Mouse (Mus musculus) ES-E14 (cell line): ENCODE data around the gene Dab1. TPM values are rescaled to one million over a fixed set of nuclear protein-coding genes. Genes with fewer than 3 reads are reported as not detected.
A peak's percentile ranks its signal among the peaks of the same experiment; 100 is the strongest.

ENCODE experiments used
- DNase-seq: peaks from one replicate; pipeline ENCODE4 v3.0.0-alpha.2; 2013; ENCODE audit warnings: low read depth, low spot score
- H3K27ac ChIP-seq: 2 replicates; pipeline ENCODE4 v1.5.1; 2012; ENCODE audit warnings: low read depth, mild to moderate bottlenecking, low read length, moderate library complexity, mixed read lengths; ENCODE audit not compliant: poor library complexity, insufficient read depth, severe bottlenecking
- H3K36me3 ChIP-seq: 2 replicates; pipeline ENCODE4 v1.6.1; 2012; ENCODE audit warnings: mild to moderate bottlenecking, low read length, moderate library complexity, mixed read lengths; ENCODE audit not compliant: control insufficient read depth, poor library complexity, insufficient read depth, severe bottlenecking
- H3K4me1 ChIP-seq, 2 experiments: fragments of 150-350 bp in 1 of 2; sonication (generic) in 1 of 2; 2 replicates each; pipeline ENCODE4 v1.6.1; 2012; ENCODE audit warnings: low read length in 2 of 2, mild to moderate bottlenecking in 1 of 2, mixed read lengths in 1 of 2; ENCODE audit not compliant: control insufficient read depth in 2 of 2, insufficient read depth in 2 of 2, poor library complexity in 1 of 2
- H3K4me3 ChIP-seq, 2 experiments: fragments of 150-350 bp in 1 of 2; sonication (generic) in 1 of 2; 2 replicates each; pipeline ENCODE4 v1.5.1; 2012; ENCODE audit warnings: low read length in 2 of 2, low read depth in 1 of 2, mild to moderate bottlenecking in 1 of 2, mixed read lengths in 1 of 2; ENCODE audit not compliant: insufficient read depth in 1 of 2, poor library complexity in 1 of 2, severe bottlenecking in 1 of 2
- H3K9ac ChIP-seq: 2 replicates; pipeline ENCODE4 v1.6.1; 2012; ENCODE audit warnings: low read depth, mild to moderate bottlenecking, low read length, mixed read lengths; ENCODE audit not compliant: poor library complexity, insufficient read depth, severe bottlenecking
- H3K9me3 ChIP-seq: fragments of 150-350 bp; sonication (generic); 2 replicates; pipeline ENCODE4 v1.6.1; 2012; ENCODE audit warnings: low read depth, mild to moderate bottlenecking, low read length; ENCODE audit not compliant: control insufficient read depth, insufficient read depth
- CHD2 ChIP-seq: IDR thresholded peaks from 2 replicates; pipeline ENCODE4 v1.6.1; 2014; ENCODE audit warnings: mild to moderate bottlenecking, low read depth, low read length, inconsistent platforms
- HCFC1 ChIP-seq: IDR thresholded peaks from 2 replicates; pipeline ENCODE4 v1.6.1; 2012; ENCODE audit warnings: low read length, inconsistent platforms, borderline replicate concordance; ENCODE audit not compliant: insufficient read depth
- MAFK ChIP-seq: IDR thresholded peaks from 2 replicates; pipeline ENCODE4 v1.6.1; 2014; ENCODE audit warnings: mild to moderate bottlenecking, low read depth, low read length, inconsistent platforms; ENCODE audit not compliant: insufficient read depth
- ZC3H11A ChIP-seq: IDR thresholded peaks from 2 replicates; pipeline ENCODE4 v1.6.1; 2012; ENCODE audit warnings: low read depth, mild to moderate bottlenecking, inconsistent platforms, low read length, borderline replicate concordance
- ZNF384 ChIP-seq: IDR thresholded peaks from 2 replicates; pipeline ENCODE4 v1.6.1; 2012; ENCODE audit warnings: low read depth, low read length, inconsistent platforms
- in situ Hi-C, 2 experiments: fragments of 600-800 bp; cut with MboI; formaldehyde crosslinking; loops; one replicate each; pipeline ENCODE4 v1.15.1; 2025; ENCODE audit warnings: low sequenced_read_pairs in 2 of 2, inconsistent platforms in 1 of 2; ENCODE audit not compliant: unreplicated experiment in 2 of 2
- total RNA-seq: library from RNA; depleted of rRNA; stranded (reverse); fragments of 300-350 nt; gene quantifications from 2 replicates; pipeline ENCODE4 v1.2.3, GENCODE M21; 2012; rRNA removed

Gene Dab1
- total RNA-seq = 7.9 and 8.5 TPM in 2 replicates

- no peak for DNase-seq
- H3K36me3 ChIP-seq = no peaks in the 10 kb centered on the region
- no peaks in the 10 kb centered on the region for H3K9me3 ChIP-seq
- H3K9ac ChIP-seq = peak within 1 kb of the TSS; percentile 9; the same call in 1 of the 2 replicates
- in situ Hi-C loops = no loop called here
- H3K4me1 ChIP-seq = no peaks in the 10 kb centered on the region; a peak in 1 of 4 replicates
- TF ChIP-seq ZC3H11A (no peak), HCFC1 (no peak), CHD2 (no peak), MAFK (no peak), ZNF384 (no peak)
- no peak within 1 kb of the TSS for H3K27ac ChIP-seq
- H3K4me3 ChIP-seq = peak within 1 kb of the TSS; percentile 65
These were observed at the start of gene Dab1 for GRCm38 (mm10) chr4:103619321-103619945. Gene Dab1 (plus strand): TSS chr4:103619359.

- no peaks in the 10 kb centered on the region for H3K4me1 ChIP-seq
- in situ Hi-C loops = no loop called here
- H3K4me3 ChIP-seq = no peak overlapping the region
- H3K9me3 ChIP-seq = no peaks in the 10 kb centered on the region
- H3K27ac ChIP-seq = no peak overlapping the region
- TF ChIP-seq CHD2 = no peak
- no peak for TF ChIP-seq ZNF384
- no peak for TF ChIP-seq MAFK
- no peak for TF ChIP-seq HCFC1
- no peak for TF ChIP-seq ZC3H11A
- DNase-seq = peak; percentile 31
- no peaks in the 10 kb centered on the region for H3K36me3 ChIP-seq
- H3K9ac ChIP-seq = no peak overlapping the region
These were observed 47.3 kb upstream of the Dab1 start for GRCm38 (mm10) chr4:103571721-103572352.

GRCm38 (mm10) chr4:103575556-103575955 is 43.6 kb upstream of the Dab1 start:
- Histone ChIP-seq H3K4me3 (no peak overlapping the region), H3K36me3 (no peaks in the 10 kb centered on the region), H3K27ac (no peak overlapping the region), H3K4me1 (no peaks in the 10 kb centered on the region), H3K9ac (no peak overlapping the region), H3K9me3 (no peaks in the 10 kb centered on the region)
- in situ Hi-C loops = no loop called here
- DNase-seq = no peak
- no peak for TF ChIP-seq CHD2
- no peak for TF ChIP-seq MAFK
- no peak for TF ChIP-seq ZNF384
- no peak for TF ChIP-seq ZC3H11A
- TF ChIP-seq HCFC1 = no peak

GRCm38 (mm10) chr4:103576305-103576704 is 42.9 kb upstream of the Dab1 start:
- Histone ChIP-seq H3K9me3 (no peaks in the 10 kb centered on the region), H3K4me1 (no peaks in the 10 kb centered on the region), H3K4me3 (no peak overlapping the region), H3K36me3 (no peaks in the 10 kb centered on the region), H3K27ac (no peak overlapping the region), H3K9ac (no peak overlapping the region)
- in situ Hi-C loops = no loop called here
- no peak for DNase-seq
- no peak for TF ChIP-seq ZC3H11A
- TF ChIP-seq CHD2 = no peak
- TF ChIP-seq MAFK = no peak
- no peak for TF ChIP-seq ZNF384
- TF ChIP-seq HCFC1 = no peak
